Mouse (Mus musculus): ENCODE data around the gene Catsper1. TPM values are rescaled to one million over a fixed set of nuclear protein-coding genes. Genes with fewer than 3 reads are reported as not detected.
"Not testable (repeated sequence)": the region's sequence is repeated elsewhere in the genome, so short reads cannot be mapped to it uniquely, and the experiment has no call there.

The Catsper1 gene
- polyA plus RNA-seq, 1 experiment from 2014 or later, result not detected

DNA sequence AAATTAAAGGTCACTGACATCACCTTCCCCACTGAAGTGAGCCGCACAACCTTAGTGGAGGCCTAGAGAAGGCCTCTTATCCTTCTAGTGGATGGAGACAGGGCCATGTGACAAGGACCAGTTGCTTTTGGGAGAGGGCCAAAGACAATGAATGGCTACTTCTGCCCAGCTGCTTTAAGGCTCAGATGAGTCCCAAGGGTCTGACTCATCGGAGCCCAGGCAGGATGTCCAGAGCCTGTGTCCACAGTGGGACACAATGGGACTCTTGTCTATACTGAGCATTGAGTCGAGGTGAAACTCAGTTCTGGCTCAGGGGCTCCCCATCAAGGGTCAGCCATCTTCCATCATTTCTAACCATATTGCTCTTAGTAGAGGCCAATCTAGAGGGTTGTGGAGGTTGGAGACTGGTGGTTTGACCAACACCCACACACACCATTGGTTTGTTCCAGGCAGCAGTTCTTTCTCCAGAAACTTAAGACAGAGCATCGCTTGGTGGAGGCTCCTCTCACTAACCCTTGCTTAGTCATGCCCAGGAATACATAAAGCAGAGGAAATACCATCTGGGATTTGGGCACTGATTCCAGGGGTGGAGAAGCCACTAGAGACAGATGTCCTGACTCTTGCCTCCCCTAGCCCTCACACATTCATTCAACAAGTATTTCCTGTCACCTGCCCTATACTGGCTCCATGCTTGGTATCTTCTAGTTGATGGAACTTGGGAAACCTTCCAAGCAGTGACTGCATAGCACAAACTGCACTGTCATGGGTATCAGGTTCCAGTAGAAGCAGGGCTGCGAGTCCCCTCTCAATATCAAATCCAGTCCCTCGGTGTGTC is 10.0 kb downstream of the Catsper1 start:
- no peaks in the 10 kb centered on the region for H3K36me3 ChIP-seq (ENCODE audit: control insufficient read depth, insufficient read depth, low read length)
- no peaks in the 10 kb centered on the region for H3K27me3 ChIP-seq (ENCODE audit: control insufficient read depth, insufficient read depth, low read length)
- DNase-seq (ENCODE audit: low spot score) (no peak), ATAC-seq (replicated peaks; ENCODE audit: low FRiP score) (no peak)
- H3K9me3 ChIP-seq (ENCODE audit: control insufficient read depth, low read length), result no peaks in the 10 kb centered on the region
- 79% methylated on average over 6 of the region's 6 CpGs for WGBS
- no peak overlapping the region for H3K27ac ChIP-seq (ENCODE audit: low read depth, low read length)
- H3K4me1 ChIP-seq (replicated peaks; ENCODE audit: control insufficient read depth, insufficient read depth, low read length), result peaks cover 2% of the 10 kb centered on the region; the same call in 1 of the 2 replicates
- no peak overlapping the region for H3K4me3 ChIP-seq (ENCODE audit: low read depth, low read length)
- H3K9ac ChIP-seq (ENCODE audit: low read length), result no peak overlapping the region
- H3K4me2 ChIP-seq (ENCODE audit: low read depth, low read length, severe bottlenecking), result no peak overlapping the region

GRCm38 (mm10) chr19:5348064-5348463 is 12.5 kb downstream of the Catsper1 start:
- Histone ChIP-seq H3K4me2 (ENCODE audit: low read depth, low read length, severe bottlenecking) (no peak overlapping the region), H3K4me1 (replicated peaks; ENCODE audit: control insufficient read depth, insufficient read depth, low read length) (peaks cover 2% of the 10 kb centered on the region; the same call in 1 of the 2 replicates), H3K9me3 (ENCODE audit: control insufficient read depth, low read length) (no peaks in the 10 kb centered on the region), H3K27ac (ENCODE audit: low read depth, low read length) (no peak overlapping the region), H3K36me3 (ENCODE audit: control insufficient read depth, insufficient read depth, low read length) (no peaks in the 10 kb centered on the region), H3K4me3 (ENCODE audit: low read depth, low read length) (no peak overlapping the region), H3K27me3 (ENCODE audit: control insufficient read depth, insufficient read depth, low read length) (no peaks in the 10 kb centered on the region), H3K9ac (ENCODE audit: low read length) (no peak overlapping the region)
- no peak for DNase-seq (ENCODE audit: low spot score)
- ATAC-seq (replicated peaks; ENCODE audit: low FRiP score), result no peak
- 80% methylated on average over 6 of the region's 6 CpGs for WGBS

DNA sequence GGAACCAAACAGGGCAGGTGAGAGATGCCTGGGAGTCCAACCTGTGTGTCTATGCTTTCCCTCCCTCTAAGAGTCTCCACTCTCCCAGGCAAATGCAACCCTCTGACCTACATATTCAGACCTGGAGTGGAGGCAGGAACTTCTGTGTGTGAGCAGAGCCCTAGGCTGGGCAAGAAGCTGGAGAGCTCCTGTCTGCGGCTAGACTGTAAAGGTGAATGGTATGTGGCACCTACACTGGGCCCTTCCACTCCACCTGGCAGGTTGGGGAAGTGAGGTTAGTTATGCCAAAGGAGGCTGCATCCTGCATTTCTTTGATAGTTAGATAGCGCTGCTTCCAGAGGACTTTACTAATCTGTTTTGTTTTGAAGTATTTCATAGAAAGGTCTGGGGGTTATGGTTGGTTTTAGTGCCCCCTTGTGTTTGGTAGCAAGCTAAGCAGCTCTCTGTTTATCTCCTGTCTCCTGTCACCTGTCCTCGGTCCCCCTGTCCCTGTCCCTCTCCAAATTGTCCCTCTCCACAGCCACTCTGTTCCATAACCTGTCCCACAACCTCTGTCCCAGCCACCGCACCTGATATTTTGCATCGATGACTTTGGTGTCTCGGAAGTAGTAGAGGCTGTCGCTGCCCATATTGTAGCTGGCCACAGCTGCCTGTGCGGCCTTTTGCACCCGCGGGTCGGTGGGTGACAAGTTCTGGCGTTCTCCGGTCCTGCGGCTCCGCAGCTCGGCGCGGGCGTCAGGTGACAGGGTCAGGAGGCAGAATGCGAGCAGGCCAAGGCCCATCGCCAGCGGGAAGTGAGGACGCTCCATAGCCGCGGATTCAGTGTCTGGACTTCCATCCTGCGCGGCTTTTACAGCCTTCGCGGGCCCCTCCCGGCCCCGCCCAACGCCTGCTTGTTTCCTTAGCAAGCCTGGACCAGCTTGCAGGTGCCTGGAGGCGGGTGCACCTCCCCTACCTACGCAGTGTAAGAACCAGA is 13.3 kb downstream of the Catsper1 start:
- WGBS, result 5% methylated on average over 29 of the region's 34 CpGs
- peak overlapping the region; percentile 25 for H3K4me3 ChIP-seq (ENCODE audit: low read depth, low read length)
- H3K27ac ChIP-seq (ENCODE audit: low read depth, low read length), result no peak overlapping the region
- peak overlapping the region; percentile 52 for H3K9ac ChIP-seq (ENCODE audit: low read length)
- DNase-seq (ENCODE audit: low spot score) (no peak), ATAC-seq (replicated peaks; ENCODE audit: low FRiP score) (no peak)
- H3K4me2 ChIP-seq (ENCODE audit: low read depth, low read length, severe bottlenecking), result peak overlapping the region; percentile 45
- H3K27me3 ChIP-seq (ENCODE audit: control insufficient read depth, insufficient read depth, low read length), result no peaks in the 10 kb centered on the region
- peaks cover 2% of the 10 kb centered on the region; the same call in 1 of the 2 replicates for H3K4me1 ChIP-seq (replicated peaks; ENCODE audit: control insufficient read depth, insufficient read depth, low read length)
- H3K9me3 ChIP-seq (ENCODE audit: control insufficient read depth, low read length), result no peaks in the 10 kb centered on the region
- no peaks in the 10 kb centered on the region for H3K36me3 ChIP-seq (ENCODE audit: control insufficient read depth, insufficient read depth, low read length)

GRCm38 (mm10) chr19:5349502-5349873 is 13.9 kb downstream of the Catsper1 start, which contains the start of gene Cst6:
TSS of gene Cst6 (minus strand) at chr19:5349574.
- H3K27me3 ChIP-seq (ENCODE audit: control insufficient read depth, insufficient read depth, low read length); H3K4me1 ChIP-seq (replicated peaks; ENCODE audit: control insufficient read depth, insufficient read depth, low read length); H3K9me3 ChIP-seq (ENCODE audit: control insufficient read depth, low read length); DNase-seq (ENCODE audit: low spot score); ATAC-seq (replicated peaks; ENCODE audit: low FRiP score); H3K36me3 ChIP-seq (ENCODE audit: control insufficient read depth, insufficient read depth, low read length); H3K27ac ChIP-seq (ENCODE audit: low read depth, low read length): not testable (repeated sequence)
- Histone ChIP-seq H3K4me2 (ENCODE audit: low read depth, low read length, severe bottlenecking) (peak within 1 kb of the TSS; percentile 45), H3K9ac (ENCODE audit: low read length) (peak within 1 kb of the TSS; percentile 52), H3K4me3 (ENCODE audit: low read depth, low read length) (peak within 1 kb of the TSS; percentile 25)
- WGBS, result 61% methylated on average over 6 of the region's 6 CpGs

DNA sequence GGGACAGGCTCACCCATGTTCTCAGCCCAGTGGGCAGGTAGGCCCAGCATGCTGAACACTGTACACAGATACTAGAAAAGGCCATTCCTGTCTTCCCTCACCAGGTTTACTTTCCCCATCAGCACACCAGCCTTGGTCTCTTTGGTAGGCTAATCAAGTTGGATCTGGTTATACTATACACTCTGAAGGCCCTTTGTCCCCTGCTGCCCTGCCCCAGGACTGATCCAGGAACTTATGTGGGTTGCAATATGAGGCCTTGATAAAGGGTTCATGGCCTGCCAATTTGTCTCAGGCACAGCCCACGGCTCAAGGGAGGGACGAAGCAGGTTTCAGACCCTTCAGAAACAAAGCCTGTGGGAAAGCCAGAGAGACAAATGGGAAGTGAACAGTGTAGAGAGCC is 18.1 kb downstream of the Catsper1 start:
- DNase-seq (ENCODE audit: low spot score), result no peak
- H3K4me2 ChIP-seq (ENCODE audit: low read depth, low read length, severe bottlenecking), result no peak overlapping the region

GRCm38 (mm10) chr19:5356080-5356479 is 20.5 kb downstream of the Catsper1 start:
- Histone ChIP-seq H3K4me3 (ENCODE audit: low read depth, low read length) (no peak overlapping the region), H3K36me3 (ENCODE audit: control insufficient read depth, insufficient read depth, low read length) (no peaks in the 10 kb centered on the region), H3K9me3 (ENCODE audit: control insufficient read depth, low read length) (no peaks in the 10 kb centered on the region), H3K9ac (ENCODE audit: low read length) (no peak overlapping the region), H3K4me2 (ENCODE audit: low read depth, low read length, severe bottlenecking) (no peak overlapping the region), H3K27me3 (ENCODE audit: control insufficient read depth, insufficient read depth, low read length) (no peaks in the 10 kb centered on the region), H3K27ac (ENCODE audit: low read depth, low read length) (no peak overlapping the region), H3K4me1 (replicated peaks; ENCODE audit: control insufficient read depth, insufficient read depth, low read length) (no peaks in the 10 kb centered on the region)
- WGBS, result no CpG with 5 or more reads among the region's 1 CpGs
- no peak for DNase-seq (ENCODE audit: low spot score)
- no peak for ATAC-seq (replicated peaks; ENCODE audit: low FRiP score)

More for the DNA sequence above, 18.1 kb downstream of the Catsper1 start:
- 86% methylated on average over 2 of the region's 2 CpGs for WGBS
- Histone ChIP-seq H3K27ac (ENCODE audit: low read depth, low read length) (no peak overlapping the region), H3K9me3 (ENCODE audit: control insufficient read depth, low read length) (no peaks in the 10 kb centered on the region), H3K4me1 (replicated peaks; ENCODE audit: control insufficient read depth, insufficient read depth, low read length) (peaks cover 2% of the 10 kb centered on the region; the same call in 1 of the 2 replicates), H3K36me3 (ENCODE audit: control insufficient read depth, insufficient read depth, low read length) (no peaks in the 10 kb centered on the region), H3K4me3 (ENCODE audit: low read depth, low read length) (no peak overlapping the region), H3K27me3 (ENCODE audit: control insufficient read depth, insufficient read depth, low read length) (no peaks in the 10 kb centered on the region), H3K9ac (ENCODE audit: low read length) (no peak overlapping the region)
- ATAC-seq (replicated peaks; ENCODE audit: low FRiP score), result no peak

DNA sequence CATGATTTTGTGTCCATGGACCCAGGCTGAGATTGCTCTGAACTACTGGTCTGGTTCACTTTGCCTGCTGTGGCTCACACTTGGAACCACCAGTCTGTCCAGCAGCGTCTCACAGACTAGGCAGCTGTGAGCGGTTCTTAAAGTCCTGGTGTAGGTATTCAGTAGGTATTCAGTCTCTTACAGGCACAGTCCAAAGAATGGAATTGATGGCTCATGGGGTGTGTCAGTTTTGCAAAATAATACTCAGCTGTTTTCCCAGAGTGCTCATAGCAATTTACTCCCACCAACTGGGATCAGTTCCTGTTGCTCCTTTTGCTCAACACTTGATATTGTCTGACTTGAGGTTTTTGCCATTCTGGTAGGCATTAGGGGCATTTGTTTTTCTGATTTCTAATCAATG is 26.6 kb downstream of the Catsper1 start:
- Histone ChIP-seq H3K4me2 (ENCODE audit: low read depth, low read length, severe bottlenecking) (no peak overlapping the region), H3K4me1 (replicated peaks; ENCODE audit: control insufficient read depth, insufficient read depth, low read length) (peaks cover 4% of the 10 kb centered on the region), H3K27me3 (ENCODE audit: control insufficient read depth, insufficient read depth, low read length) (no peaks in the 10 kb centered on the region), H3K9ac (ENCODE audit: low read length) (no peak overlapping the region), H3K4me3 (ENCODE audit: low read depth, low read length) (no peak overlapping the region), H3K27ac (ENCODE audit: low read depth, low read length) (no peak overlapping the region), H3K36me3 (ENCODE audit: control insufficient read depth, insufficient read depth, low read length) (no peaks in the 10 kb centered on the region; the same call in 1 of the 2 replicates), H3K9me3 (ENCODE audit: control insufficient read depth, low read length) (no peaks in the 10 kb centered on the region)
- 74% methylated on average over 2 of the region's 2 CpGs for WGBS
- no peak for DNase-seq (ENCODE audit: low spot score)
- no peak for ATAC-seq (replicated peaks; ENCODE audit: low FRiP score)

- WGBS, result 96% methylated on average over 2 of the region's 2 CpGs
- H3K9me3 ChIP-seq (ENCODE audit: control insufficient read depth, low read length), result no peaks in the 10 kb centered on the region
- peaks cover under 1% of the 10 kb centered on the region for H3K36me3 ChIP-seq (ENCODE audit: control insufficient read depth, insufficient read depth, low read length)
- H3K27ac ChIP-seq (ENCODE audit: low read depth, low read length), result no peak overlapping the region
- ATAC-seq (replicated peaks; ENCODE audit: low FRiP score), result no peak
- no peak for DNase-seq (ENCODE audit: low spot score)
- H3K4me1 ChIP-seq (replicated peaks; ENCODE audit: control insufficient read depth, insufficient read depth, low read length), result peaks cover 10% of the 10 kb centered on the region
- H3K4me3 ChIP-seq (ENCODE audit: low read depth, low read length), result no peak overlapping the region
- H3K4me2 ChIP-seq (ENCODE audit: low read depth, low read length, severe bottlenecking), result no peak overlapping the region
- no peaks in the 10 kb centered on the region for H3K27me3 ChIP-seq (ENCODE audit: control insufficient read depth, insufficient read depth, low read length)
- H3K9ac ChIP-seq (ENCODE audit: low read length), result no peak overlapping the region
These were observed 28.6 kb downstream of the Catsper1 start for GRCm38 (mm10) chr19:5364124-5364523.

Measured in forebrain, embryonic 11.5 days (tissue).